Mouse (Mus musculus) G1E (cell line): ENCODE measurements around the gene Cnmd. TPM values are rescaled to one million over a fixed set of nuclear protein-coding genes. Genes with fewer than 3 reads are reported as not detected.

Experiments used
- ATAC-seq: 2 replicates; pipeline ENCODE4 v1.8.0; 2016; ENCODE audit warnings: mild to moderate bottlenecking; ENCODE audit not compliant: insufficient number of reproducible peaks, poor library complexity, low FRiP score, severe bottlenecking; ENCODE audit errors: extremely low read depth
- DNase-seq: peaks from one replicate; pipeline ENCODE4 v3.0.0; 2012; ENCODE audit warnings: low spot score
- H3K27me3 ChIP-seq: 2 replicates; pipeline ENCODE4 v1.6.1; 2012; ENCODE audit warnings: mild to moderate bottlenecking, low read length, inconsistent platforms; ENCODE audit not compliant: insufficient read depth
- H3K36me3 ChIP-seq: replicated peaks from 2 replicates; pipeline ENCODE3; 2012; ENCODE audit warnings: mild to moderate bottlenecking, inconsistent platforms
- H3K4me1 ChIP-seq: 2 replicates; pipeline ENCODE4 v1.6.1; 2012; ENCODE audit warnings: low read depth, low read length, inconsistent platforms, mixed read lengths; ENCODE audit not compliant: insufficient read depth
- H3K4me3 ChIP-seq: 2 replicates; pipeline ENCODE4 v1.5.1; 2012; ENCODE audit warnings: low read depth, mild to moderate bottlenecking, inconsistent platforms, low read length, moderate library complexity, mixed read lengths
- H3K9me3 ChIP-seq: replicated peaks from 2 replicates; pipeline ENCODE4 v1.6.1; 2012; ENCODE audit warnings: inconsistent platforms
- CTCF ChIP-seq: IDR thresholded peaks from 2 replicates; pipeline ENCODE4 v1.5.1; 2012; ENCODE audit warnings: low read depth, low read length, inconsistent platforms, mixed read lengths
- GATA1 ChIP-seq: IDR thresholded peaks from 2 replicates; pipeline ENCODE4 v1.6.1; 2012; ENCODE audit warnings: borderline replicate concordance, low read length, inconsistent platforms, mixed read lengths
- GATA2 ChIP-seq: IDR thresholded peaks from 2 replicates; pipeline ENCODE4 v1.6.1; 2012; ENCODE audit warnings: low read depth, low read length, inconsistent platforms, borderline replicate concordance
- POLR2AphosphoS5 ChIP-seq: IDR thresholded peaks from 2 replicates; pipeline ENCODE4 v1.6.1; 2012; ENCODE audit warnings: low read depth, low read length, inconsistent platforms; ENCODE audit not compliant: insufficient replicate concordance
- TAL1 ChIP-seq: conservative IDR thresholded peaks from 2 replicates; pipeline ENCODE4 v1.6.1; 2012; ENCODE audit warnings: low read depth, low read length, inconsistent platforms, mixed read lengths
- polyA plus RNA-seq: library from polyadenylated mRNA; stranded (reverse); fragments of >175 nt; gene quantifications from 2 replicates; pipeline ENCODE4 v1.2.3, GENCODE M21; 2012
- total RNA-seq, 2 experiments: library from RNA; stranded (forward) in 1 of 2; stranded (reverse) in 1 of 2; fragments of 200-1000 nt in 1 of 2; fragments of >200 nt in 1 of 2; fragmentation: Nextera tagmentation in 1 of 2; gene quantifications; 2 replicates each; pipeline ENCODE4 v1.2.3; 2014 to 2017

Gene Cnmd
- total RNA-seq (2014; fragmentation: Nextera tagmentation) (not detected in 2 replicates), total RNA-seq (2017) (0.22 and 0.29 TPM in 2 replicates), polyA plus RNA-seq (not detected in 2 replicates)

DNA sequence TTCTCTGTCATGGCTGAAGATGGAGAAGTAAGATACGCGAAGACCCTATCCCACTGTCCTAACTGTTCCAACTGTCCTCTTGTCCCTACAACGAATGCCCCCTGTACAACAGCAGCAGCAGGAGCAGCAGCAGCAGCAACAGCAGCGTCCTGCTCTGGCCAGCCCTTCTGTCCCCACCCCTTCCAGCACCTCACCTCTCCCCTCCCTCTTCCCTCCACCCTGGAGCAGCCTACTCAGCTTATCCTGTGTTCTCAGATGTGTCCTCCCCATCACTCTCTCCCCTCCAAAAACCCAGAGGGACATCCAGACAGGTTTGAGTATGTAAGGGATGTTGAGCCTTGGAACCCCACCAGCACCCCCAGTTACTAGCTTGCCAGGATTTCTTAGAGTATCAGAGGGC lies at the start of gene Cnmd:
Cnmd (minus strand) TSS at position 170 of the 400 bp plus-strand sequence.
- DNase-seq: no peak
- Histone ChIP-seq H3K4me3 (no peak within 1 kb of the TSS), H3K27me3 (peaks cover 7% of the 10 kb centered on the region; the same call in 1 of the 2 replicates), H3K9me3 (no peaks in the 10 kb centered on the region), H3K36me3 (no peaks in the 10 kb centered on the region), H3K4me1 (no peaks in the 10 kb centered on the region)
- TF ChIP-seq CTCF (no peak), TAL1 (no peak), POLR2AphosphoS5 (no peak)
- no peak for ATAC-seq

DNA sequence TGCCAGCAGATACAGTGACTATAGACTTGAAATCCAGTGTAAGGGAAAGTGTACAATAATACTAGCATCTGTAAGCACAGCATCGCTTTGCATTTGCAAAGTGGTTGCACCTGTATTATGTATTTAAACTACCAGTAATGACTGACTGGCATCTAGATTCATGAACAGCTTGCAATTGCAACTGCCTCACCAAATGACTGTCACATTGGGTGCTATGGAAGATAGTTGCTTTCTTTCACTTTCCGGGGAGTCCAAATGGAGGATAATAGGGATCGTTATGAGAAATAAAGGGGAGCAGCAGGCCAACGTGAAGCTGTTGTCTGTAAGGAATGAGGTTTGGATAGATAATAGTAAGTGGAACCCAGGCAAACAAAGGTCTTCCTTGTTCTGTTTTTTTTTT lies 49.3 kb upstream of the Cnmd start:
- Histone ChIP-seq H3K27me3 (no peaks in the 10 kb centered on the region), H3K4me3 (no peak overlapping the region), H3K4me1 (no peaks in the 10 kb centered on the region), H3K36me3 (no peaks in the 10 kb centered on the region), H3K9me3 (0 out of 2 replicates have a peak, but pooled peaks cover 6% of the 10 kb centered on the region)
- TF ChIP-seq TAL1 (no peak), GATA2 (no peak), CTCF (no peak), GATA1 (no peak), POLR2AphosphoS5 (no peak)
- no peak for ATAC-seq
- DNase-seq: no peak

DNA sequence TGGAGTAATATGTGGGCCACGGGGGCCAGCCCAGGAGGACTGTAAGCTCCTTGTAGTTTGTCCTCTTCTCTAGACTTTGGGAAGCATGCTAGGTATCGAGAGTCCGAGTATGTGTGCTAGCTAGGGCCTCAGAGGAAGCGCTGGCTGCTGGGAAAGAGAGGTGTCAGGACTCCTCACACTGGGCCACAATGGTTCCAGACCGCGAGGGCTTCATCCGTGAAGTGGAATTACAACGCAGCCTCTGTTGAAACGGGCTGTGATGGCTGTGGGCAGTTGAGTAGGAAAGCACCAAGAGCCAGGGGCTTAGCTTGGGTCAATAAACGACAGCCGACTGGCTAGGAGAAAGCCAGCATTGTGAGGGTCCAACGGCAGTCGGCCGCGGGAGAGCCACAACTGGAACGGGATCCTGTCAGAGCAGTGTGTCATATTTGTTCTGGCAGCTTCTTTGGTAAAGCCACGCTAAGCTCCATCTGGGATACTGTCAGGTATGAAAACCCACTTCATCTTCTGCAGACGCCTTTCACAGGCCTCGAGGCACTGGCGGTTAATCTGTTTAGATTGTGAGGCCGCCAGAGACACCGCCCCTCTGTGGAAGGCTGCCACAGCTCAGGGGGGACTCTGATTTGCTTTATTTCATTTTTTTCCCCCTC lies 41.7 kb upstream of the Cnmd start:
- Histone ChIP-seq H3K4me1 (no peaks in the 10 kb centered on the region), H3K9me3 (peaks cover 5% of the 10 kb centered on the region; the same call in 1 of the 2 replicates), H3K36me3 (no peaks in the 10 kb centered on the region), H3K4me3 (no peak overlapping the region), H3K27me3 (no peaks in the 10 kb centered on the region)
- TF ChIP-seq GATA2 (no peak), POLR2AphosphoS5 (no peak), TAL1 (no peak), CTCF (no peak), GATA1 (no peak)
- DNase-seq (no peak), ATAC-seq (no peak)

DNA sequence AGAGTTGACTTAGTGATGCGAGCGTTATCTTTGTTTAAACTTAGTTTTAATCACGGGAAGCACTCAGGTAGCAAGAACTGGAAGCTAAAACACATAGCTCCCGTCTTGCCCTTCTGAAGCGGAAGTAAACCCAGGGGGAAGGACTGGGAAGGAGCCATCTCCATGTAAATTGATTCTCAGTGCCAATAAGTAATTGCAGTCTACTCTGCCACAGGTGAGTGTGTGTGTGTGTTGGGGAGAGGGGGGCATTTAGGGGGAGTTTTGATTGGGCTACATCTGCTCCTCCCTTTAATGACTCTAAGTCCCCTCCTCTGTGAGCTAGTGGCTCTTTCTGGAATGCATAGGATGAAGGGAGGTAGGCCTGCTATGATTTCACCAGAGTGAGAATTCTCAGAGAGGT lies 39.6 kb upstream of the Cnmd start:
- TF ChIP-seq CTCF (no peak), GATA1 (no peak), GATA2 (no peak), TAL1 (no peak), POLR2AphosphoS5 (no peak)
- no peaks in the 10 kb centered on the region for H3K36me3 ChIP-seq

DNA sequence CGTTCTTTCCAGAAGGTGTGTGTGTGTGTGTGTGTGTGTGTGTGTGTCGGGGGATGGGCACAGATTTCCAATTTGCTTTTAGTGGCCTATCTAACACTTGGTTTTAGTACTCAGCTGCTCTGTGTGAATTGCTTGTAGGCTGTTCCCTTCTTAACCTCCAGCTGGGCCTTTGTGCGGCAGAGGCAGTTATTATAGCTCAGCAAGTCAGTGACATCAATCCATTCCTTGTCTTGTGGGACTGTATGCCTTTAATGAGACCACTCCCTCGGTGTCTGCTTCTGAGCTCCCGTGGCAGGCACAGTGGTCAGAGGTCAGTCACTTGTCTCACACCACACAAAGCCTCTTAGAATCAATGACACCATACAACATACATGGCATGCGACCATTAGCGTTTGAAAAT lies 39.1 kb upstream of the Cnmd start:
- DNase-seq (no peak), ATAC-seq (no peak)
- H3K36me3 ChIP-seq: no peaks in the 10 kb centered on the region
- no peaks in the 10 kb centered on the region for H3K27me3 ChIP-seq
- no peaks in the 10 kb centered on the region for H3K4me1 ChIP-seq
- no peak for TF ChIP-seq CTCF
- TF ChIP-seq GATA2: no peak
- no peak for TF ChIP-seq POLR2AphosphoS5
- H3K4me3 ChIP-seq: no peak overlapping the region
- H3K9me3 ChIP-seq: peaks cover 5% of the 10 kb centered on the region; the same call in 1 of the 2 replicates

More for the DNA sequence above, 39.6 kb upstream of the Cnmd start:
- Histone ChIP-seq H3K4me3 (no peak overlapping the region), H3K27me3 (no peaks in the 10 kb centered on the region), H3K9me3 (peaks cover 5% of the 10 kb centered on the region; the same call in 1 of the 2 replicates), H3K4me1 (no peaks in the 10 kb centered on the region)
- ATAC-seq: no peak
- no peak for DNase-seq

DNA sequence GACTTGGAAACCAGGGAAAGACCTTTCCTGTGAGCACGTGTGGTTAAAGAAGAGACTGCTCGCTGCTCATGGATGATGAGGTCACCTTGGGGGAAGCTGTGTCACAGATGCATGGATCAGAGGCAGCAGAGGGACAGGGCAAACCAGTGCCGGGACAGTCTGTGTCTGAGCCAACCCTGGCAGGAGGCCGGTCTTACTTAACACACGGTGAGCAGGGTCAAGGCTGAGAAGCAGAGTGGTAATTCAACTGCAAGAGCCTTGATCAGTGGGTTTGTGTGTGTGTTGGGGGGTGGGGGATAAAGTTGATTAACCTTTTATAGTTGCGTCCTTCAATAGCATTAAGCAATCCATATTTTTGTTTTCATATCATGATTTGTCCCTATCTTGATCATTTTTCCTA lies 37.4 kb upstream of the Cnmd start:
- Histone ChIP-seq H3K36me3 (no peaks in the 10 kb centered on the region), H3K4me3 (no peak overlapping the region), H3K27me3 (no peaks in the 10 kb centered on the region), H3K4me1 (no peaks in the 10 kb centered on the region), H3K9me3 (peaks cover 5% of the 10 kb centered on the region; the same call in 1 of the 2 replicates)
- DNase-seq: no peak
- TF ChIP-seq TAL1: no peak
- no peak for TF ChIP-seq CTCF
- TF ChIP-seq POLR2AphosphoS5: no peak
- TF ChIP-seq GATA2: no peak
- no peak for TF ChIP-seq GATA1
- ATAC-seq: no peak
